Mouse (Mus musculus) MEL (cell line): ENCODE measurements around the gene Gm13539. TPM values are rescaled to one million over a fixed set of nuclear protein-coding genes. Genes with fewer than 3 reads are reported as not detected.

ENCODE experiments used
- DNase-seq: peaks from one replicate; pipeline ENCODE4 v3.0.0; 2011; ENCODE audit warnings: low read depth, low spot score
- H3K27ac ChIP-seq: 2 replicates; pipeline ENCODE4 v1.5.1; 2012; ENCODE audit warnings: low read depth, mild to moderate bottlenecking, control low read depth, low read length, moderate library complexity; ENCODE audit not compliant: control insufficient read depth
- H3K27me3 ChIP-seq, 2 experiments: fragments of 150-350 bp in 1 of 2; sonication (generic) in 1 of 2; 2 replicates each; pipeline ENCODE4 v1.6.1; 2012; ENCODE audit warnings: low read length in 2 of 2, mild to moderate bottlenecking in 2 of 2, improper control_type of control experiment in 1 of 2, moderate library complexity in 1 of 2; ENCODE audit not compliant: insufficient read depth in 2 of 2, control insufficient read depth in 1 of 2
- H3K36me3 ChIP-seq, 2 experiments: 2 replicates each; pipeline ENCODE4 v1.6.1; 2012 to 2014; ENCODE audit warnings: low read length in 2 of 2, improper control_type of control experiment in 1 of 2, inconsistent platforms in 1 of 2, mild to moderate bottlenecking in 1 of 2; ENCODE audit not compliant: insufficient read depth in 2 of 2, control insufficient read depth in 1 of 2
- H3K4me1 ChIP-seq, 2 experiments: fragments of 150-350 bp in 1 of 2; sonication (generic) in 1 of 2; 2 replicates each; pipeline ENCODE4 v1.6.1; 2012; ENCODE audit warnings: low read length in 2 of 2, improper control_type of control experiment in 1 of 2, mild to moderate bottlenecking in 1 of 2; ENCODE audit not compliant: insufficient read depth in 2 of 2, control insufficient read depth in 1 of 2
- H3K4me3 ChIP-seq, 2 experiments: fragments of 150-350 bp in 1 of 2; sonication (generic) in 1 of 2; 2 replicates each; pipeline ENCODE4 v1.5.1; 2012; ENCODE audit warnings: low read depth in 2 of 2, low read length in 2 of 2, mild to moderate bottlenecking in 2 of 2, moderate library complexity in 2 of 2, control low read depth in 1 of 2, improper control_type of control experiment in 1 of 2; ENCODE audit not compliant: control insufficient read depth in 1 of 2, insufficient read depth in 1 of 2
- H3K79me2 ChIP-seq: 2 replicates; pipeline ENCODE4 v1.6.1; 2012; ENCODE audit warnings: mild to moderate bottlenecking, low read length, moderate library complexity; ENCODE audit not compliant: control insufficient read depth, poor library complexity, insufficient read depth
- H3K9ac ChIP-seq: 2 replicates; pipeline ENCODE4 v1.6.1; 2012; ENCODE audit warnings: low read depth, mild to moderate bottlenecking, control low read depth, low read length, moderate library complexity; ENCODE audit not compliant: control insufficient read depth, poor library complexity, severe bottlenecking
- H3K9me3 ChIP-seq: fragments of 150-350 bp; sonication (generic); replicated peaks from 2 replicates; pipeline ENCODE4 v1.6.1; 2012; ENCODE audit warnings: mild to moderate bottlenecking, low read length, improper control_type of control experiment, moderate library complexity; ENCODE audit not compliant: insufficient read depth
- CTCF ChIP-seq, 3 experiments: IDR thresholded peaks in 2 of 3; conservative IDR thresholded peaks in 1 of 3; 2 replicates each; pipeline ENCODE4 v1.5.1; 2011 to 2012; ENCODE audit warnings: low read length in 3 of 3, low read depth in 2 of 3, mild to moderate bottlenecking in 2 of 3, improper control_type of control experiment in 1 of 3, inconsistent platforms in 1 of 3, mixed read lengths in 1 of 3, moderate library complexity in 1 of 3; ENCODE audit not compliant: control insufficient read depth in 1 of 3, insufficient read depth in 1 of 3, poor library complexity in 1 of 3, severe bottlenecking in 1 of 3
- ETS1 ChIP-seq: IDR thresholded peaks from 2 replicates; pipeline ENCODE4 v1.6.1; 2012; ENCODE audit warnings: low read depth, mild to moderate bottlenecking, inconsistent platforms, low read length, improper control_type of control experiment, moderate library complexity
- GABPA ChIP-seq: IDR thresholded peaks from 2 replicates; pipeline ENCODE4 v1.6.1; 2012; ENCODE audit warnings: low read depth, mild to moderate bottlenecking, inconsistent platforms, low read length, improper control_type of control experiment, moderate library complexity
- GATA1 ChIP-seq: IDR thresholded peaks from 2 replicates; pipeline ENCODE4 v1.6.1; 2011; ENCODE audit warnings: low read depth, low read length, improper control_type of control experiment
- MAX ChIP-seq: IDR thresholded peaks from 2 replicates; pipeline ENCODE4 v1.6.1; 2011; ENCODE audit warnings: low read length, improper control_type of control experiment
- MEF2A ChIP-seq: IDR thresholded peaks from 2 replicates; pipeline ENCODE4 v1.6.1; 2014; ENCODE audit warnings: low read depth, mild to moderate bottlenecking, inconsistent platforms, low read length, improper control_type of control experiment; ENCODE audit not compliant: poor library complexity, insufficient replicate concordance, severe bottlenecking; ENCODE audit errors: extremely low read depth
- MYB ChIP-seq: IDR thresholded peaks from 2 replicates; pipeline ENCODE4 v1.6.1; 2011; ENCODE audit warnings: mild to moderate bottlenecking, low read depth, low read length, improper control_type of control experiment
- POLR2A ChIP-seq, 2 experiments: IDR thresholded peaks; 2 replicates each; pipeline ENCODE4 v1.6.1; 2011 to 2012; ENCODE audit warnings: low read length in 2 of 2, mild to moderate bottlenecking in 2 of 2, control low read depth in 1 of 2, improper control_type of control experiment in 1 of 2, low read depth in 1 of 2, moderate library complexity in 1 of 2; ENCODE audit not compliant: control insufficient read depth in 1 of 2, insufficient read depth in 1 of 2, poor library complexity in 1 of 2
- RAD21 ChIP-seq: IDR thresholded peaks from 2 replicates; pipeline ENCODE4 v1.6.1; 2011; ENCODE audit warnings: mild to moderate bottlenecking, low read depth, low read length, improper control_type of control experiment
- SIN3A ChIP-seq: IDR thresholded peaks from 2 replicates; pipeline ENCODE4 v1.6.1; 2012; ENCODE audit warnings: low read length, improper control_type of control experiment, inconsistent platforms
- SMC3 ChIP-seq: IDR thresholded peaks from 2 replicates; pipeline ENCODE4 v1.6.1; 2011; ENCODE audit warnings: low read depth, low read length, improper control_type of control experiment
- TAL1 ChIP-seq: IDR thresholded peaks from 2 replicates; pipeline ENCODE4 v1.6.1; 2012; ENCODE audit warnings: mild to moderate bottlenecking, inconsistent platforms, low read length, moderate library complexity, mixed read lengths
- TBP ChIP-seq: IDR thresholded peaks from 2 replicates; pipeline ENCODE4 v1.8.0; 2011; ENCODE audit warnings: low read depth, low read length, improper control_type of control experiment
- USF2 ChIP-seq, 2 experiments: IDR thresholded peaks; 2 replicates each; pipeline ENCODE4 v1.6.1; 2011 to 2012; ENCODE audit warnings: improper control_type of control experiment in 2 of 2, low read length in 2 of 2, borderline replicate concordance in 1 of 2, inconsistent platforms in 1 of 2, low read depth in 1 of 2, mild to moderate bottlenecking in 1 of 2; ENCODE audit not compliant: insufficient read depth in 1 of 2
- ZC3H11A ChIP-seq: IDR thresholded peaks from 2 replicates; pipeline ENCODE4 v1.6.1; 2012; ENCODE audit warnings: low read depth, mild to moderate bottlenecking, inconsistent platforms, low read length, improper control_type of control experiment
- ZNF384 ChIP-seq: IDR thresholded peaks from 2 replicates; pipeline ENCODE4 v1.6.1; 2012; ENCODE audit warnings: low read depth, mild to moderate bottlenecking, inconsistent platforms, low read length, improper control_type of control experiment
- polyA plus RNA-seq, 2 experiments: library from polyadenylated mRNA; stranded (reverse) in 1 of 2; unstranded in 1 of 2; fragments of >175 nt in 1 of 2; fragments of >200 nt in 1 of 2; gene quantifications; 2 replicates each; pipeline versions ENCODE4 v1.2.1 to v1.2.4; 2012; ENCODE audit warnings: low replicate concordance in 2 of 2, low read depth in 1 of 2; ENCODE audit not compliant: insufficient read length in 2 of 2, insufficient read depth in 1 of 2, missing spikeins in 1 of 2
- total RNA-seq: library from RNA; depleted of rRNA; stranded (reverse); fragments of 300-350 nt; gene quantifications from 2 replicates; pipeline ENCODE4 v1.2.3, GENCODE M21; 2012; rRNA removed

Gm13539 gene
- total and polyA plus RNA-seq, 3 experiments = not detected

DNA sequence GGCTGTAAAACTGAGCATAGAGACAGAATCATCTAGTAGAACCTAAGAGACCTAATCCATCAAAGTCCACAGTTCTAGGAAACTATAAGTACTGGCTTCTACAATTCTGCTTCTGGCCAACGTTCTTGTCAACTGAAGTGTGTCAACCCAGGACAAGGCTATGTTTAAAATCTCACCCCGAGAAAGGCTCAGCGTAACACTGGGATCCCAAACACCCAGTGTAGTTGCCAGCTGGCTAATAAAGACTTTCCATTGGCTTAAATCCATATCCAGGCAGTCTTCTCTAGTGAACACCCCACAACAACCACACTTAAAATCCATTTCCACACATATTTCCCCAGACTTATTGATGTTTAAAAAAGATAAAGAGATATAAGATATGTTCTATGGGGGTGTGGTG is 48.7 kb downstream of the Gm13539 start:
- no peak overlapping the region for H3K9ac ChIP-seq
- no peak for DNase-seq
- H3K79me2 ChIP-seq = no peaks in the 10 kb centered on the region
- no peak overlapping the region for H3K27ac ChIP-seq
- no peaks in the 10 kb centered on the region for H3K9me3 ChIP-seq
- no peaks in the 10 kb centered on the region for H3K4me1 ChIP-seq
- peaks cover 0 to 1% of the 10 kb centered on the region in 2 experiments; a peak in 1 of 4 replicates for H3K27me3 ChIP-seq
- TF ChIP-seq MEF2A (no peak), SIN3A (no peak), ZC3H11A (no peak), USF2 (IDR thresholded peaks at IDR 0.05; ENCODE audit: borderline replicate concordance in 1 of 2, insufficient read depth in 1 of 2, low read depth in 1 of 2, low read length in 2 of 2) (no peak), MYB (no peak), RAD21 (no peak)
- no peak overlapping the region for H3K4me3 ChIP-seq
- no peaks in the 10 kb centered on the region for H3K36me3 ChIP-seq

DNA sequence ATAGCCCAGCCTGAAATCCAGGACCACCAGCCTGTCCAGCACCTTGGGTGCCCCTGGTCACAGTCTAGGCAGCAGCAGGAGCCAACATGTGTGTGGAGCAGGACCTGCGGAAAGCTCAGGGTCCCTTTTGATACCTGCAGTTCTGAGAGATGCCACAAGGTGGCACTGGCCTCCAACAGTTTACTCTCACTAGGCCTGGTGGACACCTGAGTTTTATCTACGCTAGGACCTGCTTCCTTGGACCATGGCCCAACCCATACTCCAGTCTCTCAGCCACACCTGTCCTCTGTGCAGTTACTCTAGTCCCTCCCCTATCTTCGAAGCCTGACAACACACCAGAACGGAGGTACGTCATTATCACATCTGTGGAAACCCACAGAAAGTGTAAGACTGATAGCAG is 54.2 kb downstream of the Gm13539 start:
- H3K9ac ChIP-seq = no peak overlapping the region
- no peaks in the 10 kb centered on the region for H3K36me3 ChIP-seq
- peak; percentile 57 for DNase-seq
- peaks cover 0 to 1% of the 10 kb centered on the region in 2 experiments; a peak in 1 of 4 replicates for H3K27me3 ChIP-seq
- no peaks in the 10 kb centered on the region for H3K4me1 ChIP-seq
- H3K79me2 ChIP-seq = no peaks in the 10 kb centered on the region
- no peak overlapping the region for H3K27ac ChIP-seq
- no peaks in the 10 kb centered on the region for H3K9me3 ChIP-seq
- TF ChIP-seq POLR2A (IDR thresholded peaks at IDR 0.05; ENCODE audit: control insufficient read depth in 1 of 2, insufficient read depth in 1 of 2, low read depth in 1 of 2, low read length in 2 of 2, poor library complexity in 1 of 2) (no peak), TBP (no peak), SMC3 (peak; percentile 61), TAL1 (no peak), RAD21 (peak; percentile 78), GATA1 (no peak), MAX (no peak), SIN3A (no peak), GABPA (no peak), ETS1 (no peak), CTCF (IDR thresholded peaks at IDR 0.05 in 2 of 3, conservative IDR thresholded peaks at IDR 0.05 in 1 of 3; ENCODE audit: control insufficient read depth in 1 of 3, insufficient read depth in 1 of 3, low read depth in 2 of 3, low read length in 3 of 3, poor library complexity in 1 of 3, severe bottlenecking in 1 of 3) (peak; percentile 76 to 93 (median 80)), ZNF384 (no peak)
- TF ChIP-seq, all 39 proteins: peak for 3
- H3K4me3 ChIP-seq = no peak overlapping the region

Other genes with a start within 250 kb of the Gm13539 start
- 19.9 and 21.0 TPM in 2 replicates for gene Traf2, start 235.3 kb upstream of the Gm13539 start, total RNA-seq
- 10 to 100 TPM in 1 of 2 experiments, not detected in 1; 28.3 TPM for gene Traf2, start 235.3 kb upstream of the Gm13539 start, polyA plus RNA-seq
- gene Edf1, start 224.4 kb upstream of the Gm13539 start, total RNA-seq = 135 and 142 TPM in 2 replicates
- 100 to 1,000 TPM in 1 of 2 experiments, not detected in 1; 318 TPM for gene Edf1, start 224.4 kb upstream of the Gm13539 start, polyA plus RNA-seq
- 17.6 and 24.0 TPM in 2 replicates for gene Mamdc4, start 207.4 kb upstream of the Gm13539 start, total RNA-seq
- 10 to 100 TPM in 1 of 2 experiments, not detected in 1; 21.6 TPM for gene Mamdc4, start 207.4 kb upstream of the Gm13539 start, polyA plus RNA-seq
- 34.7 and 47.0 TPM in 2 replicates for gene Phpt1, start 207.0 kb upstream of the Gm13539 start, total RNA-seq
- 10 to 100 TPM in 1 of 2 experiments, not detected in 1; 73.7 TPM for gene Phpt1, start 207.0 kb upstream of the Gm13539 start, polyA plus RNA-seq
- gene Ajm1, start 200.5 kb upstream of the Gm13539 start, total RNA-seq = 0.04 and 0.07 TPM in 2 replicates
- gene Ajm1, start 200.5 kb upstream of the Gm13539 start, polyA plus RNA-seq = under 1 TPM in 1 of 2 experiments, not detected in 1; 0.32 TPM
- 66.1 and 76.9 TPM in 2 replicates for gene Rabl6, start 173.7 kb upstream of the Gm13539 start, total RNA-seq
- gene Rabl6, start 173.7 kb upstream of the Gm13539 start, polyA plus RNA-seq = 100 to 1,000 TPM in 1 of 2 experiments, 10 to 100 TPM in 1; 84.7 to 104 TPM
- gene Ccdc183, start 164.6 kb upstream of the Gm13539 start, total RNA-seq = 0.04 TPM in 1 of 2 replicates, not detected in the other
- gene Ccdc183, start 164.6 kb upstream of the Gm13539 start, polyA plus RNA-seq = under 1 TPM in 1 of 2 experiments, not detected in 1; 0.26 TPM
- 10.9 and 11.9 TPM in 2 replicates for gene Tmem141, start 160.3 kb upstream of the Gm13539 start, total RNA-seq
- 10 to 100 TPM in 1 of 2 experiments, not detected in 1; 25.3 TPM for gene Tmem141, start 160.3 kb upstream of the Gm13539 start, polyA plus RNA-seq
- not detected in 2 replicates for gene Fcna, start 154.2 kb upstream of the Gm13539 start, total RNA-seq
- gene Fcna, start 154.2 kb upstream of the Gm13539 start, polyA plus RNA-seq = under 1 TPM in 1 of 2 experiments, not detected in 1; 0.21 TPM
- gene Lcn8, start 129.1 kb upstream of the Gm13539 start, total RNA-seq = not detected in 2 replicates
- not detected for gene Lcn8, start 129.1 kb upstream of the Gm13539 start, polyA plus RNA-seq
- not detected in 2 replicates for gene Lcn5, start 124.3 kb upstream of the Gm13539 start, total RNA-seq
- gene Lcn5, start 124.3 kb upstream of the Gm13539 start, polyA plus RNA-seq = not detected
- gene Lcn6, start 105.5 kb upstream of the Gm13539 start, total RNA-seq = not detected in 2 replicates
- gene Lcn6, start 105.5 kb upstream of the Gm13539 start, polyA plus RNA-seq = not detected
- not detected in 2 replicates for gene Lcn10, start 99.5 kb upstream of the Gm13539 start, total RNA-seq
- not detected for gene Lcn10, start 99.5 kb upstream of the Gm13539 start, polyA plus RNA-seq
- gene Obp2a, start 82.2 kb upstream of the Gm13539 start, total RNA-seq = not detected in 2 replicates
- not detected for gene Obp2a, start 82.2 kb upstream of the Gm13539 start, polyA plus RNA-seq
- gene Bmyc, start 75.5 kb upstream of the Gm13539 start, total RNA-seq = not detected in 2 replicates
- not detected for gene Bmyc, start 75.5 kb upstream of the Gm13539 start, polyA plus RNA-seq
- gene Obp2b, start 45.2 kb upstream of the Gm13539 start, total RNA-seq = not detected in 2 replicates
- gene Obp2b, start 45.2 kb upstream of the Gm13539 start, polyA plus RNA-seq = not detected
- gene Lcn3, start 16.7 kb upstream of the Gm13539 start, total RNA-seq = not detected in 2 replicates
- gene Lcn3, start 16.7 kb upstream of the Gm13539 start, polyA plus RNA-seq = not detected
- gene Lcn11, start 5.2 kb upstream of the Gm13539 start, total RNA-seq = not detected in 2 replicates
- gene Lcn11, start 5.2 kb upstream of the Gm13539 start, polyA plus RNA-seq = not detected
- gene Glt6d1, start 33.6 kb downstream of the Gm13539 start, total RNA-seq = not detected in 2 replicates
- gene Glt6d1, start 33.6 kb downstream of the Gm13539 start, polyA plus RNA-seq = not detected
- not detected in 2 replicates for gene Lcn9, start 40.9 kb downstream of the Gm13539 start, total RNA-seq
- gene Lcn9, start 40.9 kb downstream of the Gm13539 start, polyA plus RNA-seq = not detected
- gene Sohlh1, start 65.0 kb downstream of the Gm13539 start, total RNA-seq = not detected in 2 replicates
- gene Sohlh1, start 65.0 kb downstream of the Gm13539 start, polyA plus RNA-seq = not detected
- not detected in 2 replicates for gene Kcnt1, start 81.5 kb downstream of the Gm13539 start, total RNA-seq
- gene Kcnt1, start 81.5 kb downstream of the Gm13539 start, polyA plus RNA-seq = not detected
- 19.5 and 24.2 TPM in 2 replicates for gene Camsap1, start 201.0 kb downstream of the Gm13539 start, total RNA-seq
- 10 to 100 TPM; 25.8 to 30.2 TPM for gene Camsap1, start 201.0 kb downstream of the Gm13539 start, polyA plus RNA-seq
- 74.2 and 79.1 TPM in 2 replicates for gene Ubac1, start 239.5 kb downstream of the Gm13539 start, total RNA-seq
- gene Ubac1, start 239.5 kb downstream of the Gm13539 start, polyA plus RNA-seq = 10 to 100 TPM in 1 of 2 experiments, not detected in 1; 88.5 TPM